Mouse (Mus musculus) layer of hippocampus, postnatal 14 days (tissue): ENCODE data around the gene Adgrg3. TPM values are rescaled to one million over a fixed set of nuclear protein-coding genes. Genes with fewer than 3 reads are reported as not detected.
"Not testable (repeated sequence)": the region's sequence is repeated elsewhere in the genome, so short reads cannot be mapped to it uniquely, and the experiment has no call there.

Experiments
- DNase-seq, 2 experiments: peaks; one replicate each; pipeline ENCODE4 v3.0.0; 2021 to 2022; ENCODE audit warnings: low spot score in 2 of 2, mixed read lengths in 1 of 2
- total RNA-seq, 2 experiments: library from RNA; stranded (reverse); gene quantifications; 2 replicates each; pipeline ENCODE4 v1.2.3; 2021

Adgrg3 gene
- total RNA-seq, 2 experiments from 2014 or later = 0.48 TPM; not detected in 1

GRCm38 (mm10) chr8:95020821-95021220 is 3.3 kb downstream of the Adgrg3 start:
- no peak for DNase-seq

- no peak for DNase-seq
These were observed 5.7 kb downstream of the Adgrg3 start for GRCm38 (mm10) chr8:95023201-95023600.

- no peak for DNase-seq
These were observed 6.9 kb downstream of the Adgrg3 start for GRCm38 (mm10) chr8:95024387-95024786.

- DNase-seq = no peak
These were observed 7.9 kb downstream of the Adgrg3 start for GRCm38 (mm10) chr8:95025421-95025820.

- not testable (repeated sequence) for DNase-seq
These were observed 10.9 kb downstream of the Adgrg3 start for GRCm38 (mm10) chr8:95028391-95028790.

- peak; percentile 26 to 47 for DNase-seq
These were observed 19.8 kb downstream of the Adgrg3 start for GRCm38 (mm10) chr8:95037106-95037925.

GRCm38 (mm10) chr8:95041883-95042784 is 24.6 kb downstream of the Adgrg3 start:
- no peak for DNase-seq

- DNase-seq = no peak
These were observed 27.3 kb downstream of the Adgrg3 start for GRCm38 (mm10) chr8:95044811-95045210.

GRCm38 (mm10) chr8:95046982-95047381 is 29.5 kb downstream of the Adgrg3 start:
- no peak for DNase-seq

GRCm38 (mm10) chr8:95047884-95048680 is 30.6 kb downstream of the Adgrg3 start:
- DNase-seq = no peak

- DNase-seq = no peak
These were observed 32.1 kb downstream of the Adgrg3 start for GRCm38 (mm10) chr8:95049636-95050035.

GRCm38 (mm10) chr8:95054438-95054837 is 36.9 kb downstream of the Adgrg3 start:
- DNase-seq = no peak

- DNase-seq = peak in 1 of 2 experiments; percentile 29
These were observed 37.5 kb downstream of the Adgrg3 start, which contains the start of gene Drc7 for GRCm38 (mm10) chr8:95054927-95055510. Gene Drc7, plus strand, starts transcription at chr8:95055103.

GRCm38 (mm10) chr8:95056414-95056813 is 38.9 kb downstream of the Adgrg3 start:
- DNase-seq = no peak

GRCm38 (mm10) chr8:95058661-95059060 is 41.2 kb downstream of the Adgrg3 start:
- no peak for DNase-seq

GRCm38 (mm10) chr8:95059812-95060533 is 42.5 kb downstream of the Adgrg3 start:
- DNase-seq = no peak

GRCm38 (mm10) chr8:95064531-95064930 is 47.0 kb downstream of the Adgrg3 start:
- DNase-seq = peak in 1 of 2 experiments; percentile 28

- DNase-seq = peak in 1 of 2 experiments; percentile 23
These were observed 50.1 kb downstream of the Adgrg3 start for GRCm38 (mm10) chr8:95067582-95067981.

- DNase-seq = no peak
These were observed 58.0 kb downstream of the Adgrg3 start for GRCm38 (mm10) chr8:95075504-95075903.

- no peak for DNase-seq
These were observed 58.7 kb downstream of the Adgrg3 start for GRCm38 (mm10) chr8:95076151-95076550.
